Mouse (Mus musculus) c-Kit-positive CD71-negative TER-119-negative erythroid progenitor cells, embryonic 14.5 days (primary cell): ENCODE results near the gene Atp2b2.

ENCODE experiments used
- DNase-seq: peaks from one replicate; pipeline ENCODE4 v3.0.0-alpha.2; 2013; ENCODE audit warnings: low read depth

Gene Atp2b2

DNA sequence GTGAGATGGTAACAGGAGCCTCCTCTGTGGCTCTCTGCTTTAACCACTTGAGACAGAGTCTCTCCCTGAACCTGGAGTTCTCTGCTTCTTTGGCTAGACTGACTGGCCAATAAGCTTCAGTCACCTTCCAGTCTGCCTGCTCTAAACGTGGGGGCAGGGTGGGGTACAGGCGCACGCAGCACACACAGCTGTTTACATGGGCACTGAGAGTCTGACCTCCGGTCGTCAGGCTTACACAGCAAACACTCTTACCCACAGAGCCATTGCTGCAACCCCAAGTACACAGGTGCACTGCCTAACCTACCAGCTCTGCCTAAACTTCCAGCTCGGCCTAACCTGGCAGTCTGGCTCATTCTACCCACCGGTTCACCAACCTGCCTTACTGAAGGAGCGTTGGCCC is 251.4 kb downstream of the Atp2b2 start:
- DNase-seq, result no peak

DNA sequence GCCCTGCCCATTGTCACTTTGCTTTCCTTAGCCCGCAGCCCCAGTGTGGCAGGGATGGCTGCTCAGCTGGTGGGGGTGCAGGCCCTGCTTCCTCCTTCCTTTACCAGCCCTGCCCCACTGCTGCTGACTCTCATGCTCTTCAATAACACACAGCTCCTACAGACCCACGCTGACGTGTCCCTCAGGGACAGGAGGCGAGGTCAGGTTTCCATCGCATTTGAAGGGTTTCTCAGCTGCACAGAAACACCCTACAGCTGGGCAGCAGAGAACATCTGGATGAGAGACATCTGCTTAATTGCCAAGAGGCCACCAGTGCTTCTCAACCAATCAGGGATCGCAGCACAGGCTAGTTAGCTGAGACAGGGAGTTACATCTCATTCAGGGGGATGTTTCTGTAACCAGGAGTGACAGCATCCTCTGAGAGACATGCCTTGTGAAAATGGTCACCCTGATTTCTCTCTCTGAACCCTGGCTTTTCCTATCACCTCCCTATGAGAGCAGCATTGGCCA is 254.9 kb downstream of the Atp2b2 start:
- no peak for DNase-seq

DNA sequence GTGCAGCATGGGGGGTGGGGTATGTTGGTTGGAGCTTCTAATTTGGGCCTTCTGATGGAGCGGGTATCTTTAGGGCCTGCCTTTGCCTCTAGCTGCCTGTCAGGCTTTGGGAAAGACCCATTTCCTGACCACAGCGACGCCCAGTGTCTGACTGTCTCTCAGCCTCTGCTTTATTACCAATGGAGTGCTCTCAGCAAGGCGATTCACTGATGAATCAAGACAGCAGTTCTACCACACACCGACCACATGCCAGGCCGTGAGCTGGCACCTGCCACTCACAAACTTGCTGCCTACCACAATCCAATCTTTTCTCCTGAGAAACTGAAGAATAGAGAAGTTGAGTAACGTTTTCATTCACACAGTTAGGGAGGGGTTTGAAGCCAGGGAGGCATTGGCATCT is 256.8 kb downstream of the Atp2b2 start:
- DNase-seq, result no peak

DNA sequence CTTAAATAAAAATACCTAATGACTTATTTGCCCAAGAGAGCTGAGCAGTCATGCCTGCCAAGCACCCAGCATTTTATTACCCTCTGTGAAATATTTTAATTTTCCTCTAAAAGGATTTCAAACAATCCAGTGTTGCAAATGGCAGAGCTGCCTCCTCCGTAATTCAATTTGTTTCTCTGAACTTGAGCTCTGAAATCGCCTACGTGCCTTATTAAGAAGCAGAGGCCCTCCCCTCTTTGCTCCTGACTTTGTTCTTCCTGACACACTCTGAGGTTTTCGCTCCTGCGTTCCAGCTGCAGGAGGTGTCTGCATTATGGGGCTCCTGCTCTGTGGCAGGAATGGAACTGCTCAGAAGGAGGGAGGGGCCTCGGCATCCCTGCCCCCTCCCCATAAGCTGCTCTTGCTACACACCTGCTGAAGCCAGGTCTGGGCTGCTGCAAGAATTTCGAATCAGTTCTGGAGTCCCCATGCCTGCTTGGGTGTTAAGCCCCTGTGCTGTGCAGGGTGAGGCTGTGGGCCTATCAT is 264.1 kb downstream of the Atp2b2 start:
- DNase-seq, result no peak

DNA sequence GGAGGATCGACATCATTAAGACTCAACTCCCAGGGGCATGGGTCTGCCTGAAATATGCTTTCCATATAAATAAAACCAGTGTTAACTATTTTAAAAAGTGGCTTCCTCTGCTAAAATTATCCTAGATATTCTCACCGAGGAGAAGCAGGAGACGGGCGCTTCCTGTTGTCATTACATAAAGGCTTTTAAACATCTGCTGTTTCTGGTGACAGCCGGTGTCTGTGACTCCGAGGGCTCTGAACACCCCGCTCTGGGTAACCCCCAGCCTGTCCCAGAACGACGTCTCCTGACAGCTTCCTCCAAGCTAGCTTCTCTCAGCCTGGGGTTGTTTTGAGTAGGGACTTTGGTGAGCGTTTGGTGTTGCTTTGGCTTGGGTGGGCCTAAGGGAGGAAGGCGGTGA is 273.6 kb downstream of the Atp2b2 start:
- no peak for DNase-seq

DNA sequence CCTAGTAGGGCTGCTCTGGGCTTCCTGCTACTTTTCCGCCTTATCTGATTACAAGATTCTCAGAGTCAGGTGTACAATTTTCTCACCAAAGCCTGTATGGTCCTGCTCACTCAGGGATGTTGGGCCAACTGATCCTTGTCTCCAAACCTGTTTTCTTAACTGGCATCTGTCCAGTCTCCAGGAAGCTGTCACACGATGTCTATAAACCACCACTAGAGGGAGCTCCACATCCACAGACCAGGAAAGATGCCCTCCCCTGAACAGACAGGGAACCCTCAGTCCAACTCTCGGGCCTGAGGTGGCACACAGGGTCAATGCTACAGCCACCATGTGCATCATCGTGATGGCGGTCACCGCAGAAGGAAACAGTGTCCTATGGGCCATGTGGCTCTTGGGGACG is 280.8 kb downstream of the Atp2b2 start:
- DNase-seq, result peak; percentile 44

DNA sequence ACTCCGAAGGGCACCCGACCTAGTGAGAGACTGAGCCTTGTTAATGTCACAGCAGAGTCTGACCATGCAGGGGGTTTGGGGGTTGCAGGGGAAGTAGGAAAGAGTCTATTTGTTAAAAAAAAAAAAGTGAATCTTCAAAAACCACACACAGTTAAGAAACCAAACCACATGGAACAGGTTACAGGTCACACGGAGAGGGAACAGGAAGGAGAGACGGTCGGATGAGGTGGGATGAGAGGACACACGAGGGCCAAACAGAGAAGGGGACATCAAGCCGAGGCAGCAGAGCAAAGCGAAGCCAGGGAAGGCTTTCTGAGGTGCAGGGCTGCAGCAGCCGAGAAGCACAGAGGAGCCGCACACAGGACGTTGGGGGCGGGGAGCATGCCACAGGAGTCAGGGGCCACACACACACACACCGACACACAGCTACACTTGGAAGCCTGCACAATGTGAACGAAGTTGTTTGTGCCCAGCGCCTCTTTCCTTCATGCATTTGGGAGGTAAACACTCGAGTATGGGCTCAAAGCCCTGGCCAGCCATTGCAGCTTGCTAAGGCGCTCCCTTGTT is 293.2 kb downstream of the Atp2b2 start:
- DNase-seq, result no peak

DNA sequence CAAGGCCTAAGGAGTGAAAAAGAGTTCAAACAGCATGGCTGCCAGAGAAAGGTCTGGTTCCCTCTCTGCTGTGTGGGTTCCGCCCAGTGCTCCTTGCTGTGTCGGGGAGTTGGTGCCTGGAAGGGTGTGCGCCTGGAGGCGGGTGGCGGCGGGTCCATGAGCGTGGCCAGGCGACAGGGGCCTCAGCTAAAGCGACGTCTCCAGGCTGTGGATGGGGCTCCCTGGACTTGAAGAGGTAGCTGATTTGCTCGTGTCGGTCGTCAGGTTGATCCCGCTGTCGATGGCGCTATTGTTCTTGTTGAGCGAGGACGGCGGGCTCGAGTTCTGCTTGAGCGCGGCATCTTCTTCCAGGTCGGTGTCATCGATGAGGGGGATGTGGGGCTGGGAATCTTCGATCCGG is 294.1 kb downstream of the Atp2b2 start:
- no peak for DNase-seq

DNA sequence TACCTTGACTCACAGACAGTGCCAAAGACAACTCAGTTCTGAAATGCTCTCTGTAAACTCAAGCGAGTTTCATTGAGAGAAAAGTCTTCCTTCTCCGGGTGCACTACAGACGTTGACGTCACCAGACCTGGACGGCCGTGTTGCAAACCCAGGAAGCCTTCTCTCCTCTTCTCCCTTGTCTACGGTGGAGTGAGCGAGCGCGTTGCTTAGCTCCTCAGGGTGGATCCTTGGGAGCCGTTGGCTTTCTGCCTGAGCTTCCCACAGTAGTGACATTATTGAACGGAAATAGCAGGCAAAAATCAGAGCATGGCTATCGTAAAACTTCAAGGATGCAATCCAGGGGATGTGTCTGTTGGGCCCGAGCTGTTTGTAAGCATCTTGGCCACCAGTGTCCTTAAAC is 295.1 kb downstream of the Atp2b2 start:
- DNase-seq, result no peak

DNA sequence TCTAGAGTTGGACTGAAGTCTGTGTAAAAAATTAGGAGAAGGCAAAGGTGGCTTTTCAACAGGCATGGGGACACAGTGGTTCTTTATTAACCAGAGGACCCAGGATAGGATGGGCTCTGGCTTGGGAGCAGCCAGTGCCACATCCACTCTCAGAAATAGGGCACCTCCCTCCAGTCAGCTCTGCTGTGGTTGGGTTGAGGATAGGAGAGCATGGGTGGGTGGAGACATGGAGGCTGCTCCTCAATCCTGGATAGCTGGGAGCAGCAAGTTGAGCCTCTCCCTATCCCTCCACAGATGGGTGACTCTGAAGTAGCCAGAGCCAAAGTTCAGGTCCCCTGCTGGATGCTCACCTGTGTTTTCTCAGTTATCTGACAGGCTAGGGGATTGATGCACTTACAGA is 297.3 kb downstream of the Atp2b2 start:
- no peak for DNase-seq

DNA sequence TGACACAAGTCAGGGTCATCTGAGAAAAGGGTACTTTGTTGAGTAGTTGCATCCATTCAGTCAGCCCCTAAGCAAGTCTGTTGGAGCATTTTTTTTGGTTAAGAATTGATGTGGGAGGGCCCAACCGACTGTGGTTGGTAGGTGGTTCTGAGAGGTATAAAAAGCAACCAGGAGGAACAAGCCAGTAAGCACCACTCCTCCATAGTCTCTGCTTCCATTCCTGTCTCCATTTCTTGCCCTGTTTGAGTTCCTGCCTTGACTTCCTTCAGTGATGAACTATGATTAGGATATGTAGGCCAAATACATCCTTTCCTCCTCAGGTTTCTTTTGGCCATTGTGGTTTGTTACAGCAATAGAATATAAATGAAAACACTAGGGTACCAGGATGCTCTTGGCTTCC is 299.3 kb downstream of the Atp2b2 start:
- DNase-seq, result no peak

DNA sequence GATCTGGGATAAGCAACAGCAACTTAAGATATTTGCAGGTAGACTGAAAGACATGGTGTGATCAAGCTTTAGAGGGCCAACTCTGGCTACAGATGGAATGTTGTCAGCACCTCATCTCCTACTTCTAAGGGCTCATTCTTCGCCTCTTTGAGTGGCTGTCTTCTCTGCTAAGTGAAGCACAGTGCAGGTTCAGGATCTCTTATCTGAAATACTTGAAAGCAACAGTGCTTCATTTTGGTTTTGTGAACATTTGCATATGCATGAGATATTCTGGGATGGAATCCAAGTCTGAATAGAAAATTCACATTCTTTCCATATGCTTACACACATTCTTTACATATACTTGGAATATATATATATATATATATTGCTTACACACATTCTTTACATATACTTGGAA is 300.1 kb downstream of the Atp2b2 start:
- no peak for DNase-seq

DNA sequence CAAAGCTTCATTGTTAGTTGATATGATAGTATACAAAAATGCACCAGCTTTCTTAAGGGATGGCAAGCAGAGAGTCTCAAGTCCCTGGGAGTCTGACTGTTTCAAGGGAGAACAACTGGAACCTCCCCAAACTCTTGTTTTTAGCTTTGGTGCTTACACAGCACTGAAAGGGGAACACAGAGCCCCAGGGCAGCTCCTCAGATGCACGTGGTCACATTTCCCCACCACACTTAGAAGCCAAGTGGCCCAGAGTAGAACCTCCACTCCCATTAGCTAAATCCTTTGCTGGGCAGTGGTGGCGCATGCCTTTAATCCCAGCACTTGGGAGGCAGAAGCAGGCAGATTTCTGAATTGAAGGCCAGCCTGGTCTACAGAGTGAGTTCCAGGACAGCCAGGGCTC is 301.0 kb downstream of the Atp2b2 start:
- DNase-seq, result no peak

DNA sequence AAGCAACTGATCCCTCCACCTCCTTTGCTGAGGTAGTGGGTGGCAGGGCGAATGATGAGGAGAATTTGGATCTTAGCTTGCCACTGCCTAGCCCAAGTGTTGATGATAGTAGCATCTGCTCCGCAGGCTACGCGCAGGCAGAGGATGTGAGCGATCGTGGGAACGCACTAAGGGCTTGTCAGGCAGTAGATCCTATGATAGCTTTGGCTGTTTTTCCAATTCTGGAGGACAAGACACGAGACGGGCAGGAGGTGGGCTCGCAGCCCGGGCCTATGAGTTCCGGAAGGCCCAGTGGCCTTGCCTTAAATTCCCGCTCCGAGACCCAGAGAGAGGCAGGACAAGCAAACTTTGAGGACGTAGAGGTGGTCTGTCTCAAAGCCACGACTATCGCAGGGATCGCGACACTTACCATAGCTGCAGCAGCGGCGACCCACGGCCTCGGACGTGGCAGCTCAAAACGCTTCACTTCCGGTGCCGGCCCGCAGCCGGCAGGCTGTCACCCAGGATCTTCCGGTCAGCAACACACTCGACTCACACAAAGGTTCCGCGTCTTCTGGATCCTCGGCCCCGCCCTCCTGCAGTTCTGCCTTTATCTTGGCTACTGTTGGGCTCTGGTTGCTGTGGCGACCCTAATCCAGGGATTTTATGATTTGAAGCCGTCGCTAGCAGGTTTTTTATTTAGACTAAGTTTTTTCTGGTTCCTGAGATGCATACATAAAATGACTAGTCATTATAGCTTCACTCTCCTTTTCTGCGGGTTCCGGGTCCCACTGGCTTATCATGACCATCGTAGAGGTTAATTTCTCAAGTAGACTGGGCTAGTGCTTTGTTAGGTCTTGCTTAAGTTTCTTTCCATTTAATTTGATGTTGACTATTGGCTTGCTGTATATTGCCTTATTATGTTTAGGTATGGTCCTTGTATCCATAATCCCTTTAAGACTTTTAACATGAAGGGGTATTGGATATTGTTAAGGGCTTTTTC is 301.9 kb downstream of the Atp2b2 start, which contains the start of gene Sec13:
Gene Sec13 (minus strand): TSS at position 508 of the 982 bp plus-strand sequence.
- peak; percentile 81 for DNase-seq

DNA sequence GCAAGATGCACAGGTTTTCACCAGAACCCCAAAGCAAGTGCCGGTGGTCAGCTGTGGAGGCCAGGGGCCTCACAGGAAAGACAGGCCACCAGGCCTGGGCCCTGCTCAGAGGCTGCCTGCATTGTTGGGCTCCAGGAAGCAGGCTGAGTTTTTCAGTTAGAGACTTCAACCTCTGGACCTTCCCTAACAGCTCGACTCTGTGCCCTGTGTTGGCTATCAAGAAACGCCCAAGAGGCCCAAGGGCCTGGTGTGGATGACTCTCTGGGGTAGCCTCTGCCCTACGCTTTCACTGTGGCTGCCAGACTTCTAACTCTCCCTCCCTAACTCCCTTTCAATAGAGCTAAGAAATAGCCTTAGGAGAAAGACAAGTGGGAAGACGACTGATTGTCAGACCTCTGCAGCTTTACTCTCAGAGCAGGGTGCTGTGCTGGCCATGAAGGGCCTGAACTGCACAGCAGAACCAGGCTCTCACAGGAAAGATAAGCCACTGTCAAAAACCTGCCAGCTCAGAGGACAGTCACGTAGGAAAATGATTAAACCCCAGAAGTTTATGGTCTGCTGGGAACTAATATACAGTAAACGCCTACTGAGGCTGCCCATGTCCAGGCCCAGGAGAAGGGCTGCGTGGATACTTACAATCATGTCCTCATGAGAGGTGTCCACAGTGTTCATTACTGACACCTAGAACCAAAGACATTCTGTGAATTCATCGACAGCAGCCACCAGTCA is 304.9 kb downstream of the Atp2b2 start:
- DNase-seq, result no peak

DNA sequence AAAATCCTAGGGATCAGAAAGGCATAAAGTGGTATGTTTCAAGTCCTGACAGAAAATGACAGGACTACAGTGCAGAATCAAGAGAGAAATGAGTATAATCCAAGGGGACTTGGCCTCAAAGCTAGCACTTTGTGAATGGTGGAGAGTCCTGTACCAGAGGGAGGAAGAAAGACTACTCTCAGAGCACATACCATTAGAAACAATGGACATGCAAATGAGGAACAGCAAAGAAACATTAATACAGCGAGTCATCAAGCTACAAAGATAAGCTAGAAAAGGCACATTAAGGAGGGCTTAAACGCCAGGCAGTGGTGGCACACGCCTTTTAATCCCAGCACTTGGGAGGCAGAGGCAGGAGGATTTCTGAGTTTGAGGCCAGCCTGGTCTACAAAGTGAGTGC is 311.1 kb downstream of the Atp2b2 start:
- DNase-seq, result no peak

DNA sequence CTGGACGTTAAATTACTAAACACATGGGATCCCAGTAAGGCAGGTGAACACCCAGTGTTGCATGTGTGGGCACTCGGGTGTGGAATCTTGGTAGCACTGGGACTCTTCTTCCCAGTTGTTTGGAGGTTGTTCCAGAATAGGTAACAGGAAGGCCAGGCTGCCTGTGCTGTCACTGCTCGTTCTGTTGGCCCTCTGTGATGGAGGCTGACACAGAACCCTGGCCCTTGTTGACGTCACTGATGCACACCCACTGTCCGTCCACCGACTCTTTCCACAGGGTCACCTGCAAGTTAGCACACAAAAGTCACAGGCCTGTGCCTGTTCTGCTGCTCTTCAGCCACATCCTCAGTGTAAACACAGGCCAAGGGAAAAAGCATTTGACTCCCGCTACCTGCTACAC is 314.2 kb downstream of the Atp2b2 start:
- no peak for DNase-seq

DNA sequence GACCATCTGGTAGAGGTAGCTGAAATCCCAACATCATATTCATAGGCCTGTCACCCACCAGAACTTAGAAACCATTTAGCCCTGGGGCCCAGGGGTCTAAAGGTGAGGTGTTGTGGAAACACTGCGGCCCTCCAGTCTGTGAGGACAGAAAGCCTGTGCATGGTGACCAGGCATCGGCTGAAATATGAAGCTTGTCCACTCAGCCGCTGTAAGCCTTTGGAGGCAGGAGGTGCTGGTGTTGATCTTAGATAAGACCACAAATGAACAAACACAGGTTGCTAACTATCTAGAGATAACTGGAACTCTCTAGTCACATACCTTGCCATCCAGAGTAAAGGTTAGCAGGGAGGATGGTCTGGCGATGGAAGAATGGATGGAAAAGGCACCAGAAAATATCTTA is 321.4 kb downstream of the Atp2b2 start:
- no peak for DNase-seq

DNA sequence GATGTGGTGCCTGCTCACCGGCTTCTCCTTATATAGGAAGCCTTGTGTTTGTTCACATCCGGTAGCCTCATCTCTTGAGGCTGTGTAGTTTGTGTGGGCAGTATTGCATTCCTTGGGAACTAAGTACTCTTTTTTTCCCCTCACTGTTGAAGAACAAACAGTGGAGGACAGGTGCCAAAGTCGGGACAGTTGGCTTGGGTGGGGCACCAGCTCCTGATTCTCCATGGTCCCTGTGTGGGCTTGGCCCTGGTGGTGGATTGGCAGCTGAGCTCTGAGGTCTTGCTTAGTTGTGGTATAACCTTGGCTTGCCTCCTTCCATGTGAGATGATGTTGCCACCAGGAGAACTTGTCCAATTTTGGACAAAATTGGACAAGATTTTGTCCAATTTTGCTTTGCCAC is 322.5 kb downstream of the Atp2b2 start, which contains the start of gene Ghrl:
Gene Ghrl (minus strand): TSS at position 3 of the 400 bp plus-strand sequence.
- DNase-seq, result no peak

DNA sequence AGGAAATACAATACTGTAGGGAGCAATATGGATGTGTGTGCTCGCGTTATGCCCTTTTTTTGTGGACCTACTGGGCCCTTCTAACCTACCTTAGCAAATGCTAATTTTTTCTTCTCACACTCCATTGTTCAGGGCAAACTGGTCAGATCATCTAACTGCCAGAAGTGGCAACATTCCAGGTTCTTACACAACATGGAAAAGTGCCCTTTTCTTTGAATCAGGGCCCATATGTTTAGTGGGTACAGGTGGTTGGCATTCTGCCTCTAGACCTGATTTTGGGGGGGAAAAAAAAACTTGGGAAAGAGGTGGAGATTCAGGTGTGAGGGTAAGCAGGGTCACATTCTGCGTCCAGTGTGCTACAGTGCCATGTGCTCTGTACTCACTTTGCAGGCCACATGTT is 324.9 kb downstream of the Atp2b2 start:
- DNase-seq, result no peak

DNA sequence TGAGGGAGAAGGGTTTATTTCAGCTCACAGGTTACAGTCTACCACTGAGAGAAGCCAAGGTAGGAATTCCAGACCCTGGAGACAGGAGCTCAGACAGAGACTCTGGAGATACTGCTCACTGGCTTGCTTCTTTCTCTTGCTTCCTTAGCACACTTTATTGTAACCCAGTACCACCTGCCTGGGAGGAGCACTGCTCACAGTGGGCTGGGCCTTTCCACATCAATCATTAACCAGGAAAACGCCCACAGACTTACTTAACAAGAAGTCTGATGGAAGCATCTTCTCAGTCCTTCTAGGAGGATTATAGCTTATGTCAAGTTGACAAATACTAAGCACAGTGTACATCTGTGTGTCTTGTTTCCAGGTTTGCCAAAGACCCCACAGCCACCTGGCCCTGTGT is 327.6 kb downstream of the Atp2b2 start:
- DNase-seq, result no peak

DNA sequence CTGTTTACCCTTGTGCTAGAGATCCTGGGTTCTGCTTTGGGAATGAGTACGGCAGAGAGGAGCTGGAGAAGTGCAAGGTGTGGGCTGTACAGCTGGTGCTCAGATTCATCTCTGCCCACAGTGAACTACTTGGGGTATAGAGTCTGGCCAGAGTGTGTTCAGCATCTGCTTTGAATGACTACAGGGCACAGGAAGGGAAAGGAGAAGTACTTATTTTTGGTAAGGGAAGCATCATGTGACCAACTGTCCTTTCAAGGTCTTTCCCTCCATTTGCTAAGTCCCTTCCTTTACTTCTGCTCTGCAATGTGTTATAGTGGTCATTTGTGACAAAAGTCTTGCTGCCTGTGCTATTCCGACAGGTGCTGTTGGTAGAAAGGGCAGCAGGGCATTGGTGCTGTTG is 328.1 kb downstream of the Atp2b2 start:
- no peak for DNase-seq
